Mouse (Mus musculus) c-Kit-positive CD71-positive TER-119-negative erythroid progenitor cells, embryonic 14.5 days (primary cell): ENCODE measurements around the gene Hs2st1.

ENCODE experiments used
- DNase-seq: peaks from one replicate; pipeline ENCODE4 v3.0.0-alpha.2; 2013; ENCODE audit warnings: low read depth

Gene Hs2st1

GRCm38 (mm10) chr3:144507885-144508284 is 62.1 kb downstream of the Hs2st1 start:
- no peak for DNase-seq

GRCm38 (mm10) chr3:144506213-144506612 is 63.8 kb downstream of the Hs2st1 start:
- no peak for DNase-seq

GRCm38 (mm10) chr3:144501930-144502329 is 68.1 kb downstream of the Hs2st1 start:
- DNase-seq: no peak

GRCm38 (mm10) chr3:144496762-144497161 is 73.2 kb downstream of the Hs2st1 start:
- DNase-seq: no peak

GRCm38 (mm10) chr3:144494838-144495237 is 75.1 kb downstream of the Hs2st1 start:
- no peak for DNase-seq

GRCm38 (mm10) chr3:144488787-144489186 is 81.2 kb downstream of the Hs2st1 start:
- DNase-seq: no peak

- no peak for DNase-seq
These were observed 89.4 kb downstream of the Hs2st1 start for GRCm38 (mm10) chr3:144480595-144480994.

GRCm38 (mm10) chr3:144478427-144478794 is 91.6 kb downstream of the Hs2st1 start:
- DNase-seq: no peak

GRCm38 (mm10) chr3:144477707-144478426 is 92.1 kb downstream of the Hs2st1 start:
- DNase-seq: no peak

- DNase-seq: no peak
These were observed 94.1 kb downstream of the Hs2st1 start for GRCm38 (mm10) chr3:144475891-144476290.

GRCm38 (mm10) chr3:144474726-144475125 is 95.3 kb downstream of the Hs2st1 start:
- no peak for DNase-seq

GRCm38 (mm10) chr3:144471954-144472353 is 98.0 kb downstream of the Hs2st1 start:
- no peak for DNase-seq

GRCm38 (mm10) chr3:144470901-144471300 is 99.1 kb downstream of the Hs2st1 start:
- DNase-seq: no peak

- peak; percentile 34 for DNase-seq
These were observed 102.5 kb downstream of the Hs2st1 start for GRCm38 (mm10) chr3:144467521-144467920.

- DNase-seq: no peak
These were observed 103.8 kb downstream of the Hs2st1 start for GRCm38 (mm10) chr3:144466108-144466678.

- no peak for DNase-seq
These were observed 107.3 kb downstream of the Hs2st1 start for GRCm38 (mm10) chr3:144462679-144463078.

- no peak for DNase-seq
These were observed 109.7 kb downstream of the Hs2st1 start for GRCm38 (mm10) chr3:144460183-144460788.

GRCm38 (mm10) chr3:144459285-144459697 is 110.7 kb downstream of the Hs2st1 start:
- no peak for DNase-seq

- DNase-seq: peak; percentile 61
These were observed 116.1 kb downstream of the Hs2st1 start for GRCm38 (mm10) chr3:144453701-144454430.

- no peak for DNase-seq
These were observed 121.0 kb downstream of the Hs2st1 start for GRCm38 (mm10) chr3:144448977-144449376.

GRCm38 (mm10) chr3:144447917-144448316 is 122.1 kb downstream of the Hs2st1 start:
- DNase-seq: peak; percentile 40

GRCm38 (mm10) chr3:144446081-144446634 is 123.8 kb downstream of the Hs2st1 start:
- DNase-seq: no peak
